Mouse (Mus musculus) heart, postnatal 14 days (tissue): ENCODE measurements at regions not wholly inside any gene's neighbourhood (a gene's known extent, or its start where the extent isn't known, plus 50 kb on each side); places are given as distances from the start of the nearest gene placed in this dataset.

ENCODE experiments used
- DNase-seq, 2 experiments: peaks; one replicate each; pipeline ENCODE4 v3.0.0; 2021 to 2022
- intact Hi-C: fragments of 180-260 bp; cut with DNase I; formaldehyde crosslinking; loops from one replicate; pipeline ENCODE4 v1.15.1; 2025

GRCm38 (mm10) chr5:126875842-126876241, 365.8 kb upstream of the Tmem132c start:
- intact Hi-C loops = no loop called here
- no peak for DNase-seq

DNA sequence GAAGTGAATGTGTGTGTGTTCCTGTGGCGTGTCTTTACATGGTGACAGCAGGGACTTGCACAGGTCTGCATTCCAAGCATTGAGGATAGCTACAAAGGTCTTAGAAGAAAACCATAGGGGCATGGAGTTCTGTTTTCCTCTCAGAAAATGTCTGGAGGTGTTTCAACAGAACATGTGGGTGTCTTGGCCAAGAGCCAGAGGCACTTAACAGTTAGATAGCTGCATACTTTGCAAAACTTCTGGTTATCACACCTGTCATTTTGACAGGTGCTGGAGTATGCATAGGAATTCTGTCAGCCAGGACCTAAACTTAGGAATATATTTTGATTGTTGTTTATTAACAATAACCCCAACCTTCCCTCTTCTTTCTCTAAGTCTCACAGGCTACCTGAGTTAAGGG, 350.9 kb upstream of the Tmem132c start:
- intact Hi-C loops = no loop called here
- peak in 1 of 2 experiments; percentile 33 for DNase-seq

GRCm38 (mm10) chr5:126893063-126893462, 348.5 kb upstream of the Tmem132c start:
- intact Hi-C loops = no loop called here
- no peak for DNase-seq

GRCm38 (mm10) chr5:126910084-126910483, 331.5 kb upstream of the Tmem132c start:
- intact Hi-C loops = no loop called here
- no peak for DNase-seq

DNA sequence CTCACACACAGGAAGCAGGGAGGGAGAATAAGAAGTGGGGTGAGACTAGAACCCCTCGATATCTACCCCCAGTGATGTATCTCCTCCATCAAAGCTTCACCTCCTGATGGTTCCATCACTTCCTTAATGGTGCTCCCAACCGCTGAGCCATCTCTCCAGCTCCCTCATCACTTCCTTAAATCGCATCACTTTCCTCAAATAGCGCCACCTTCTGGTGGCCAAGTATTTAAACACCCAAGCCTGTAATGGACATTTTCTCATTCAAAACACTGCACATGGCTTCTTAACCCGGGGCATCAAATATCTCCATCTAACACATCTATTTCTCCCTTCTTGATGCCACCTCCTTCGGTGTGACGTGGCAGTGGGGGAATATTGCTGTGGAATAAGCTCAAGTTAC, 324.3 kb upstream of the Tmem132c start:
- intact Hi-C loops = no loop called here
- no peak for DNase-seq

GRCm38 (mm10) chr5:126933466-126933865, 308.1 kb upstream of the Tmem132c start:
- intact Hi-C loops = no loop called here
- DNase-seq = no peak

DNA sequence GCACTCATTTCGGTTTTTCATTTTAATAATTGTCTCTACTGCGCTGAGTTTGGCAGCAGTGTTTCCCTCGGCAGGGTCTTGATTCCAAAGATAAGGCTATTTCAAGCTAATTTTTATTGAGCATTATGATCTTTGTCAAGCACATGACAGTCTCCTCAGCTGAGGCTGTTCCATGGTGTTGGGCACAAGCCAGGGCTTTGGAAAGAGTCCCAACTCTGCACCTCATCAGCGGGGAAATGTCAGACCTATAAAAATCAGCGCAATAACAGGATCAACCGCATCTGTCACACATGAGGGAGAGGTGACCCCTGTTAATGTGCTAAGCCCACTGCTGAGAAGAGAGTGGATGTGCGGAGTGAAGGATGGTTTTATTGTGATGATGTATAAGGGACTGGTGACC, 296.7 kb upstream of the Tmem132c start:
- intact Hi-C loops = no loop called here
- peak in 1 of 2 experiments; percentile 6 for DNase-seq

DNA sequence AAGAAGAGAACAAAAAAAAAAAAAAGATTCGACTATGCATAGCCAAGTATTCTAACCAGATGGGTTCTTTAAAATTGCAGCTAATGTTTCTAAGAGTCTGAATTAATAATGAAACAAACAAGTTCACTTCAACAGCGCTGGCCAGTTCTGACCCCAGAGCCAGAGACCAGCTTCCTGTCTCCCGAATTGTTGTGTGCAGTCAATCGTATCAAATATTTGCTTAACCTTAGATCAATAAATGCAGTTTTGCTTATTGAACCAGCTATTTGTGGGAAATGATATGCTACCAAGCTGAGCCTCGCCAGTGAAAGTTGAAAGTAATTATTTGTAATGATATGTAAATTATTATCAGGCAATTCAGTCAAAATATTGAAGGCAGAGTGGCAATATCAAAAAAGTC, 287.4 kb upstream of the Tmem132c start:
- intact Hi-C loops = no loop called here
- no peak for DNase-seq

- DNase-seq = no peak
- intact Hi-C loops = no loop called here
Measured at GRCm38 (mm10) chr5:126954634-126955033, 287.0 kb upstream of the Tmem132c start.

DNA sequence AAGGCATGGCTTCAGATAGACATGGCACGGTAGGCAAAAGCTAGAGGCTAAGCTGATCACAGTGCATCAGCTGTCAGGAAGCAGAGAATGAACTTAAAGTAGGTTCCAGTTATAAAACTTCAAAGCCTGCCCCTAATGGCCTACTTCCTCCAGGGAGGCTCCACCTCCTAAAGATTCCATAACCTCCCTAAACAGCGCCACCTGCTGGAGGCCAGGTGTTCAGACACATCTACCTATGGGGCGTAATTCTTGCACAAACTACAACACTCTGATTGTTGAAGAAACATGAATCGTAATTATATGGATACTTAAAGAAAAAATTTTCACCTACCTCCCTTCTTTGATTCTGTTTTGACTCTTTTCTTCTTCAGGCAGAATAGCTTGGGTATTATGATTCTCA, 277.0 kb upstream of the Tmem132c start:
- no peak for DNase-seq
- intact Hi-C loops = no loop called here

- no peak for DNase-seq
- intact Hi-C loops = no loop called here
Measured at GRCm38 (mm10) chr5:126967076-126967475, 274.5 kb upstream of the Tmem132c start.

DNA sequence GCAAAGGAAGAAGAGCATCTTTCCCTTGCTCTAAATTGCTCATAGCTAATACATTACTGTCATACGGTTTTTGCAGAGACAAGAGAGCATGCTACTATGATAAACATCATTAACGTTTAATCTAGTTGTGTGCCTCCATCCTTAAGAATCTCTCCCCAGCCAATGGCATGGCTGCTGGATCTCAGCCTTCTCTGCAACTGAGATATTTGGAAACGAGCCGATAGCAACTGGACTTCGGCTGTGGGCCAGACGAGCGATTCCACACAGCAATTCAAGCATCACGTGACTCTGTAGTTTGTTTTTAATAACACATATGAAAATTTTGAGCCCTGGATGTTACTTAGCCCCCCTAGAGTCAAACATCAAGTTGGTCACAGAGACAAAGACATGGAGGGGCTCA, 272.2 kb upstream of the Tmem132c start:
- intact Hi-C loops = no loop called here
- no peak for DNase-seq

GRCm38 (mm10) chr5:126971284-126971683, 270.3 kb upstream of the Tmem132c start:
- intact Hi-C loops = no loop called here
- DNase-seq = no peak

GRCm38 (mm10) chr5:126971981-126972380, 269.6 kb upstream of the Tmem132c start:
- DNase-seq = no peak
- intact Hi-C loops = no loop called here

GRCm38 (mm10) chr5:126973425-126973824, 268.2 kb upstream of the Tmem132c start:
- no peak for DNase-seq
- intact Hi-C loops = no loop called here

- intact Hi-C loops = no loop called here
- DNase-seq = no peak
Measured at GRCm38 (mm10) chr5:126974565-126974964, 267.0 kb upstream of the Tmem132c start.

DNA sequence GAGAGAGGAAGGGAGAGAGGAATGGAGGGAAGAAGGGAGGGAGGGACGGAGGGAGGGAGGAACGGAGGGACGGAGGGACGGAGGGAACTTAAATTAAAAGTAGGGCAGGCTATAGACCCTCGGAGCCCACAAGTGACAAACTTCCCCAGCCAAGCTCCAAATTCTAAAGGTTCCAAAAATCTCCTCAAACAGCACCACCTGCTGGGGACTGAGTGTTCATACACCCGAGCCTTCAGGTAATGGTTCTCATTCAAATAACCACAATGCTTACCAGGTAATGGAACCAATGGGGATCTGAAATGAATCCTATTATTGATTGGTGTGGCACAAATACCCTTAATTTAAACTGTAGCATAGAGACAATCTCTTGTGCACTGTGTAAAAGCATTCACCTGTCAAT, 246.0 kb upstream of the Tmem132c start:
- no peak for DNase-seq
- intact Hi-C loops = no loop called here

- no peak for DNase-seq
- intact Hi-C loops = no loop called here
Measured at GRCm38 (mm10) chr5:127014166-127014565, 227.4 kb upstream of the Tmem132c start.

- intact Hi-C loops = no loop called here
- DNase-seq = no peak
Measured at GRCm38 (mm10) chr5:127016467-127017060, 225.0 kb upstream of the Tmem132c start.

DNA sequence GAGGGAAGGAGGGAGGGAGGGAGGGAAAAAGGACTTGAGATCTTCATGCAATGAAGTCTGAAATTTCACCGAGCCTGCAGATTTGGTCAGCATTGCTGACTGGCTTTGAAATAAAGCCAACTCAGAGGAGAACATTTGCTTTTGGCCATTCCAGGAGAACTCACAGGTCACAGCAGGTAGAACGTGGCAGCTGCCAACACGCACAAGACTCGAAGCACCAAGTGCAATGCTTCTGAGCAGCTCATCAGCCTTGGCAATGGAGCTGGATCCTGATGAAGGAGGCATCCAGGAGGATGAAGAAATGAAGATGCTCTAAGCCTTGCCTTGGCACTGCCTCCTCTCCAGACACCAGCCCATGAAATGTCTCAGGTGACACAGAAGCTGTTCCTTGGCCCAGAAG, 223.6 kb upstream of the Tmem132c start:
- intact Hi-C loops = no loop called here
- DNase-seq = no peak

DNA sequence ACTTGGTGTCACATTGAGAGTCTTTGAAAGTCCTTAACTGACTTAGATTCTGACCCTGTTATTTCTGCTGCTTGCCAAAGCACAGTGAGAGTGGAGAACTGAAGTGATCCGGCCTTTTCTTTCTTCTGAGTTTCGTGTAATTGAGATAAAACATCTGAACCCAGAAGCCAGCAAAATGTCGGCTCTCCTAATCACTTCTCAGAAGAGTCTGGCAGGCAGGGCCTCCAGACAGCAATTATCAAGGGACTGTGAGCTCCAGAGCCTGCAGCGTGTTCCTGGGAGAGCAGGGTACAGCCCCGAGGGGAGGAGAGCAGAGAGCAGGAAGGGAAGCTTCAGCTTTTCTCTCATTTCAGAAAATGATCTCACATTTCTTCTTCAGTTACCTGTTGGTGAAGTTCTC, 205.1 kb upstream of the Tmem132c start:
- intact Hi-C loops = no loop called here
- DNase-seq = no peak

DNA sequence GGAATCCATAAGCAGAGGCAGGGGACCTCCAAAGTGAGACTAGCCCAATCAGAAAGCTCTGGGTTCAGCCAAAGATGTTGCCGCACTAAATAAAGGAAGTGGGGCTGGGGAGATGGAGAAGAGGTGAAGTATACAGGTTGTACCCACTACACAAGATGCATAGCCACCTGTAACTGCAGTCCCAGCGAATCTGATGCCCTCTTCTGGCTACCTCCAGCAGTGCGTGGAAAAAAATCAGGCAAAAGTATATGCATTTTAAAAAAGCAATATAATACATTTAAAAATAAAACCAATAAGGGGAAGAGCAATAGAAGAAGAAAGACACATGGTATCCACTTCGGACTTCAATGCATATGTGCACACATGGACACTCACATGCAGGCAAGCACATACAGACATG, 183.8 kb upstream of the Tmem132c start:
- intact Hi-C loops = no loop called here
- no peak for DNase-seq

DNA sequence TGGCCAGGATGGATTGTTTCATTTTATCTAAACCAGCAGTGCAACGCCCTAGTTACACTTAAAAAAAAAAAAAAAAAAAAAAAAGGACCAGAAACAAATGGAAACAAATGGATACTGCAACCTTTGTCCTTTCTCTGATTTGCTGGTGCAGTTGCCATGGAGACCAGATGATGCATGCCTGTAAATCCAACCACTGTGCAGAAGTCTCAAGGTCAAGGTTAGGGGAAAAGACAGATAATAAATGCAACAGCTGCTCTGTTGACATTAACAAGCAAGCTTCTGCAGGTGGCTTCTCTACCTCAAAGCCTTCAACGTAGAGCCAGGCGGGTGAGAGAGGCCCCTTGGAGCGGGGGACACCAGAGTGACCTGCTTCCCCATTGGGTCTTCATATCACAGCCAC, 167.3 kb upstream of the Tmem132c start:
- DNase-seq = no peak
- intact Hi-C loops = no loop called here
